Mouse (Mus musculus): ENCODE data around the gene Gmds. TPM values are rescaled to one million over a fixed set of nuclear protein-coding genes. Genes with fewer than 3 reads are reported as not detected.
A peak's percentile ranks its signal among the peaks of the same experiment; 100 is the strongest.

The Gmds gene
- polyA plus RNA-seq, 1 experiment from 2014 or later = 40.5 TPM

- Histone ChIP-seq H3K9me3 (ENCODE audit: control insufficient read depth, low read length) (no peaks in the 10 kb centered on the region), H3K36me3 (ENCODE audit: control insufficient read depth, insufficient read depth, low read length) (no peaks in the 10 kb centered on the region), H3K27ac (ENCODE audit: low read depth, low read length) (no peak overlapping the region), H3K27me3 (ENCODE audit: control insufficient read depth, insufficient read depth, low read length) (no peaks in the 10 kb centered on the region), H3K4me1 (ENCODE audit: control insufficient read depth, insufficient read depth, low read length) (no peaks in the 10 kb centered on the region), H3K4me3 (ENCODE audit: low read depth, low read length) (no peak overlapping the region), H3K4me2 (ENCODE audit: low read depth, low read length) (no peak overlapping the region), H3K9ac (replicated peaks; ENCODE audit: low read depth, low read length) (no peak overlapping the region)
- ATAC-seq (ENCODE audit: low read depth) = no peak
- WGBS = 85% methylated on average over 7 of the region's 7 CpGs
These were observed 553.8 kb downstream of the Gmds start for GRCm38 (mm10) chr13:31784757-31785156.

- Histone ChIP-seq H3K9me3 (ENCODE audit: control insufficient read depth, low read length) (no peaks in the 10 kb centered on the region), H3K9ac (replicated peaks; ENCODE audit: low read depth, low read length) (no peak overlapping the region), H3K4me2 (ENCODE audit: low read depth, low read length) (no peak overlapping the region), H3K4me1 (ENCODE audit: control insufficient read depth, insufficient read depth, low read length) (no peaks in the 10 kb centered on the region), H3K27ac (ENCODE audit: low read depth, low read length) (no peak overlapping the region), H3K36me3 (ENCODE audit: control insufficient read depth, insufficient read depth, low read length) (no peaks in the 10 kb centered on the region), H3K4me3 (ENCODE audit: low read depth, low read length) (no peak overlapping the region), H3K27me3 (ENCODE audit: control insufficient read depth, insufficient read depth, low read length) (no peaks in the 10 kb centered on the region)
- WGBS = 91% methylated on average over 2 of the region's 2 CpGs
- no peak for ATAC-seq (ENCODE audit: low read depth)
These were observed 556.5 kb downstream of the Gmds start for GRCm38 (mm10) chr13:31782063-31782462.

GRCm38 (mm10) chr13:31780299-31780698 lies 558.2 kb downstream of the Gmds start:
- H3K4me1 ChIP-seq (ENCODE audit: control insufficient read depth, insufficient read depth, low read length) = no peaks in the 10 kb centered on the region
- no peaks in the 10 kb centered on the region for H3K36me3 ChIP-seq (ENCODE audit: control insufficient read depth, insufficient read depth, low read length)
- H3K4me2 ChIP-seq (ENCODE audit: low read depth, low read length) = no peak overlapping the region
- H3K4me3 ChIP-seq (ENCODE audit: low read depth, low read length) = no peak overlapping the region
- H3K27me3 ChIP-seq (ENCODE audit: control insufficient read depth, insufficient read depth, low read length) = no peaks in the 10 kb centered on the region
- 93% methylated on average over 3 of the region's 3 CpGs for WGBS
- no peak overlapping the region for H3K27ac ChIP-seq (ENCODE audit: low read depth, low read length)
- no peak for ATAC-seq (ENCODE audit: low read depth)
- no peaks in the 10 kb centered on the region for H3K9me3 ChIP-seq (ENCODE audit: control insufficient read depth, low read length)
- no peak overlapping the region for H3K9ac ChIP-seq (replicated peaks; ENCODE audit: low read depth, low read length)

- no peaks in the 10 kb centered on the region for H3K27me3 ChIP-seq (ENCODE audit: control insufficient read depth, insufficient read depth, low read length)
- H3K9ac ChIP-seq (replicated peaks; ENCODE audit: low read depth, low read length) = no peak overlapping the region
- 72% methylated on average over 17 of the region's 17 CpGs for WGBS
- H3K9me3 ChIP-seq (ENCODE audit: control insufficient read depth, low read length) = no peaks in the 10 kb centered on the region
- no peaks in the 10 kb centered on the region for H3K4me1 ChIP-seq (ENCODE audit: control insufficient read depth, insufficient read depth, low read length)
- H3K4me2 ChIP-seq (ENCODE audit: low read depth, low read length) = no peak overlapping the region
- H3K27ac ChIP-seq (ENCODE audit: low read depth, low read length) = no peak overlapping the region
- H3K4me3 ChIP-seq (ENCODE audit: low read depth, low read length) = no peak overlapping the region
- no peaks in the 10 kb centered on the region for H3K36me3 ChIP-seq (ENCODE audit: control insufficient read depth, insufficient read depth, low read length)
- peak; percentile 31; the same call in 1 of the 2 replicates for ATAC-seq (ENCODE audit: low read depth)
These were observed 559.1 kb downstream of the Gmds start for GRCm38 (mm10) chr13:31779281-31779981.

- Histone ChIP-seq H3K4me3 (ENCODE audit: low read depth, low read length) (no peak overlapping the region), H3K9ac (replicated peaks; ENCODE audit: low read depth, low read length) (no peak overlapping the region), H3K4me2 (ENCODE audit: low read depth, low read length) (no peak overlapping the region), H3K27me3 (ENCODE audit: control insufficient read depth, insufficient read depth, low read length) (no peaks in the 10 kb centered on the region), H3K4me1 (ENCODE audit: control insufficient read depth, insufficient read depth, low read length) (no peaks in the 10 kb centered on the region), H3K9me3 (ENCODE audit: control insufficient read depth, low read length) (no peaks in the 10 kb centered on the region), H3K36me3 (ENCODE audit: control insufficient read depth, insufficient read depth, low read length) (no peaks in the 10 kb centered on the region), H3K27ac (ENCODE audit: low read depth, low read length) (no peak overlapping the region)
- 70% methylated on average over 5 of the region's 5 CpGs for WGBS
- ATAC-seq (ENCODE audit: low read depth) = no peak
These were observed 562.8 kb downstream of the Gmds start for GRCm38 (mm10) chr13:31775762-31776161.

- Histone ChIP-seq H3K9ac (replicated peaks; ENCODE audit: low read depth, low read length) (no peak overlapping the region), H3K36me3 (ENCODE audit: control insufficient read depth, insufficient read depth, low read length) (no peaks in the 10 kb centered on the region)
- 79% methylated on average over 5 of the region's 5 CpGs for WGBS
These were observed 565.7 kb downstream of the Gmds start for GRCm38 (mm10) chr13:31772882-31773281.

More at GRCm38 (mm10) chr13:31772882-31773281, 565.7 kb downstream of the Gmds start:
- Histone ChIP-seq H3K4me2 (ENCODE audit: low read depth, low read length) (no peak overlapping the region), H3K4me3 (ENCODE audit: low read depth, low read length) (no peak overlapping the region), H3K27me3 (ENCODE audit: control insufficient read depth, insufficient read depth, low read length) (no peaks in the 10 kb centered on the region), H3K9me3 (ENCODE audit: control insufficient read depth, low read length) (no peaks in the 10 kb centered on the region), H3K27ac (ENCODE audit: low read depth, low read length) (no peak overlapping the region), H3K4me1 (ENCODE audit: control insufficient read depth, insufficient read depth, low read length) (no peaks in the 10 kb centered on the region)
- ATAC-seq (ENCODE audit: low read depth) = no peak

All from neural tube, embryonic 14.5 days (tissue).